Mouse (Mus musculus) ES-E14 (cell line): ENCODE measurements at regions not wholly inside any gene's neighbourhood (a gene's known extent, or its start where the extent isn't known, plus 50 kb on each side); places are given as distances from the start of the nearest gene placed in this dataset.
"Not testable (repeated sequence)": the region's sequence is repeated elsewhere in the genome, so short reads cannot be mapped to it uniquely, and the experiment has no call there.

Source experiments
- DNase-seq: peaks from one replicate; pipeline ENCODE4 v3.0.0-alpha.2; 2013; ENCODE audit warnings: low read depth, low spot score
- H3K27ac ChIP-seq: 2 replicates; pipeline ENCODE4 v1.5.1; 2012; ENCODE audit warnings: low read depth, mild to moderate bottlenecking, low read length, moderate library complexity, mixed read lengths; ENCODE audit not compliant: poor library complexity, insufficient read depth, severe bottlenecking
- H3K36me3 ChIP-seq: 2 replicates; pipeline ENCODE4 v1.6.1; 2012; ENCODE audit warnings: mild to moderate bottlenecking, low read length, moderate library complexity, mixed read lengths; ENCODE audit not compliant: control insufficient read depth, poor library complexity, insufficient read depth, severe bottlenecking
- H3K4me1 ChIP-seq, 2 experiments: fragments of 150-350 bp in 1 of 2; sonication (generic) in 1 of 2; 2 replicates each; pipeline ENCODE4 v1.6.1; 2012; ENCODE audit warnings: low read length in 2 of 2, mild to moderate bottlenecking in 1 of 2, mixed read lengths in 1 of 2; ENCODE audit not compliant: control insufficient read depth in 2 of 2, insufficient read depth in 2 of 2, poor library complexity in 1 of 2
- H3K4me3 ChIP-seq, 2 experiments: fragments of 150-350 bp in 1 of 2; sonication (generic) in 1 of 2; 2 replicates each; pipeline ENCODE4 v1.5.1; 2012; ENCODE audit warnings: low read length in 2 of 2, low read depth in 1 of 2, mild to moderate bottlenecking in 1 of 2, mixed read lengths in 1 of 2; ENCODE audit not compliant: insufficient read depth in 1 of 2, poor library complexity in 1 of 2, severe bottlenecking in 1 of 2
- H3K9ac ChIP-seq: 2 replicates; pipeline ENCODE4 v1.6.1; 2012; ENCODE audit warnings: low read depth, mild to moderate bottlenecking, low read length, mixed read lengths; ENCODE audit not compliant: poor library complexity, insufficient read depth, severe bottlenecking
- H3K9me3 ChIP-seq: fragments of 150-350 bp; sonication (generic); 2 replicates; pipeline ENCODE4 v1.6.1; 2012; ENCODE audit warnings: low read depth, mild to moderate bottlenecking, low read length; ENCODE audit not compliant: control insufficient read depth, insufficient read depth
- in situ Hi-C, 2 experiments: fragments of 600-800 bp; cut with MboI; formaldehyde crosslinking; loops; one replicate each; pipeline ENCODE4 v1.15.1; 2025; ENCODE audit warnings: low sequenced_read_pairs in 2 of 2, inconsistent platforms in 1 of 2; ENCODE audit not compliant: unreplicated experiment in 2 of 2

GRCm38 (mm10) chr13:65563303-65563702, 50.8 kb downstream of the Gm10139 start:
- H3K9me3 ChIP-seq, DNase-seq, in situ Hi-C loops, H3K4me1 ChIP-seq, H3K9ac ChIP-seq, H3K27ac ChIP-seq, H3K36me3 ChIP-seq: not testable (repeated sequence)
- peak overlapping the region; percentile 32 to 50; a peak in 3 of 4 replicates for H3K4me3 ChIP-seq

- not testable (repeated sequence) for H3K9me3 ChIP-seq, DNase-seq, H3K4me1 ChIP-seq, H3K9ac ChIP-seq, H3K4me3 ChIP-seq, H3K36me3 ChIP-seq, H3K27ac ChIP-seq
- in situ Hi-C loops = loop anchor here in 1 of 2 experiments (25.0 kb wide), 1 partner anchor 224 kb away; no protein-coding TSS in a partner anchor
Measured at GRCm38 (mm10) chr13:65586231-65586630, 73.8 kb downstream of the Gm10139 start.

- H3K27ac ChIP-seq, H3K36me3 ChIP-seq, H3K4me1 ChIP-seq, H3K9me3 ChIP-seq, H3K4me3 ChIP-seq, in situ Hi-C loops, H3K9ac ChIP-seq: not testable (repeated sequence)
- peak; percentile 59 for DNase-seq
Measured at GRCm38 (mm10) chr13:65620199-65620598, 107.7 kb downstream of the Gm10139 start.

GRCm38 (mm10) chr13:65650297-65650696, 137.8 kb downstream of the Gm10139 start:
- H3K9ac ChIP-seq, H3K9me3 ChIP-seq, H3K4me3 ChIP-seq, H3K36me3 ChIP-seq, DNase-seq, in situ Hi-C loops, H3K4me1 ChIP-seq, H3K27ac ChIP-seq: not testable (repeated sequence)

GRCm38 (mm10) chr13:65659865-65660264, 147.4 kb downstream of the Gm10139 start:
- DNase-seq, in situ Hi-C loops, H3K36me3 ChIP-seq, H3K4me1 ChIP-seq, H3K27ac ChIP-seq, H3K9me3 ChIP-seq, H3K4me3 ChIP-seq, H3K9ac ChIP-seq: not testable (repeated sequence)
